Mouse (Mus musculus): ENCODE results near the gene Ttc21b. TPM values are rescaled to one million over a fixed set of nuclear protein-coding genes. Genes with fewer than 3 reads are reported as not detected.

Ttc21b gene
- polyA plus RNA-seq, 1 experiment, result 1.3 TPM

DNA sequence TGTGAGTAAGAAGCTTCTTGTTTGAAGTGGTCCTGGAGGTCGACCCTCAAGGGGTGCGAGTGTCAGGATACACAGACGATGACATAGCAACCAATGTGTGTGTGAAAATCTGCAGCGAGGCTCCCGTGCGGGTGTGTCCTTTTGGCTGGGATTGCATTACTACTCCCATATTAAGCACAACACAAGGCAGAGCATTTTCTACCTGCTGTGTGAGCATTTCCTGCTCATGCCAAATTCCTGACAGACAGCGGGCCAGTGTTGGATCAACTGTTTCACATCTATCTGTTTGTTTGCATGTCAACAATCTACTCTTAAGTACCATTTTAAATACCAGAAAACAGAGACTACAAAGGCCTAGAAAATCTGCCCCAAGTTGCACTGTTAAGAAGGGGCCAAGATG is 79.4 kb downstream of the Ttc21b start:
- Histone ChIP-seq H3K27ac (ENCODE audit: insufficient read depth, low read length) (no peak overlapping the region), H3K36me3 (ENCODE audit: control insufficient read depth, insufficient read depth, low read length) (no peaks in the 10 kb centered on the region), H3K4me3 (ENCODE audit: extremely low read depth, insufficient read depth, insufficient read length) (no peak overlapping the region), H3K4me1 (ENCODE audit: control insufficient read depth, insufficient read depth, insufficient read length) (no peaks in the 10 kb centered on the region), H3K27me3 (ENCODE audit: control insufficient read depth, insufficient read depth, low read length) (no peaks in the 10 kb centered on the region)
- no peak for DNase-seq (ENCODE audit: low read depth in 1 of 2, low spot score in 2 of 2)
- 92% methylated on average over 7 of the region's 7 CpGs for WGBS
- TF ChIP-seq CTCF (IDR thresholded peaks at IDR 0.05; ENCODE audit: extremely low read depth, insufficient read depth, insufficient read length, insufficient replicate concordance), result no peak
- TF ChIP-seq POLR2A (IDR thresholded peaks at IDR 0.05; ENCODE audit: low read depth, low read length), result no peak

DNA sequence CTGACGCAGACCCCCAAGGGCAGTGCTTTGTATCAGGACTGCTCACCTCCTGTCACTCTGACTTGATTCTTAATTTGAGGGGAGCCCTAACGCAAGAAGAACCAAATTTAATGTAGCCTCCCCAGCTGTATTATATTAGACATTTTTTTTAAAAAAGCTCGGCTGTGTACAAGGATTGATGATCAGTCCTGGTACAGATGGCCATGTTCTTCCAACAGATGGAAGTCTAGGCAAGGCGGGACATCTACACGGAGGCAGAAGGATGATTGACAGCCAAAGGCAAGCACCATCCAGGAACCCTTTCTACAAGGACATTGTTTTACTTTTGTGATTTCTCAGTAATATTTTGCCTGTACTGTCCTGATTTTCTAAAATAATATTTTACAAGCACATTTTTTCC is 83.3 kb downstream of the Ttc21b start:
- Histone ChIP-seq H3K36me3 (ENCODE audit: control insufficient read depth, insufficient read depth, low read length) (no peaks in the 10 kb centered on the region), H3K27me3 (ENCODE audit: control insufficient read depth, insufficient read depth, low read length) (no peaks in the 10 kb centered on the region), H3K27ac (ENCODE audit: insufficient read depth, low read length) (no peak overlapping the region), H3K4me3 (ENCODE audit: extremely low read depth, insufficient read depth, insufficient read length) (no peak overlapping the region), H3K4me1 (ENCODE audit: control insufficient read depth, insufficient read depth, insufficient read length) (no peaks in the 10 kb centered on the region)
- WGBS, result 83% methylated on average over 5 of the region's 5 CpGs
- TF ChIP-seq POLR2A (IDR thresholded peaks at IDR 0.05; ENCODE audit: low read depth, low read length), result no peak
- TF ChIP-seq CTCF (IDR thresholded peaks at IDR 0.05; ENCODE audit: extremely low read depth, insufficient read depth, insufficient read length, insufficient replicate concordance), result no peak
- DNase-seq (ENCODE audit: low read depth in 1 of 2, low spot score in 2 of 2), result no peak

DNA sequence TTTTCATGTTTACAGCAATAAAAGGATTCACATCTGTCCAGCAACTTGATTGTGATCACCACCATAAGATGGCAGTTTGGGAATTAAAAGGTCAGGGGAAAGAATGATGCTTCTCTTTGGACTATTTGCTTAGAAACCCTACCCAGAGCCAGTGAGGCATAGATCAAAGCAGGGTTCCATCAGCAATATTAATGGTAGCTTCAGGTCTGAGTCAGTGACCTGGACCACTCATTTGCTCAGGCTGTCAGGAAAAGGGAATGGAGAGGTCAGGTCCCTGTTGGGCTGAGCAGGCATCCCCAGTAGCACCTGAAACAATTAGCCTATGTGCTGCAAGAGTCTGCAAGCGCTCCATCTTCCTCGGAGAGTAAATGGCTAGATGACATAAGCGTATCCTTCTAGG is 84.8 kb downstream of the Ttc21b start:
- TF ChIP-seq POLR2A (IDR thresholded peaks at IDR 0.05; ENCODE audit: low read depth, low read length) (no peak), CTCF (IDR thresholded peaks at IDR 0.05; ENCODE audit: extremely low read depth, insufficient read depth, insufficient read length, insufficient replicate concordance) (no peak)

DNA sequence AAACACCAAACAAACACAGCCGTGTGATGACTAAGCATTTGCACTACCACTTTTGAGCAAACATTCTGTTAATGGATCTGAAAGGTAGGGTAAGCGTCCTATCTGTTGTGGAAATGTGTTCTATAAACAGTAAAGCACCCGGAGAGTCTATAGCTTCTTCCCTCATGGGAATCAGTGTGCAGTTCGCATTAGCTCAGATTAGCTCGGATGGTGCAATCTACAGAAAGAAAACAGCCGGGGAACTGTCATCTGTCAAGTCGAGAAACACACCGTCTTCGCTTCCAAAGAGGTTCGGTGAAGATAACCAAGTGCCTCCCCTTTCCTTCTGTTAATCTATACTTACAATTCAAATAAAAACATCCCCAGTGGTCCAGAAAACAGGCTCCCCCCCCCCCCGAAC is 85.7 kb downstream of the Ttc21b start:
- Histone ChIP-seq H3K27ac (ENCODE audit: insufficient read depth, low read length) (no peak overlapping the region), H3K27me3 (ENCODE audit: control insufficient read depth, insufficient read depth, low read length) (no peaks in the 10 kb centered on the region), H3K4me3 (ENCODE audit: extremely low read depth, insufficient read depth, insufficient read length) (no peak overlapping the region), H3K36me3 (ENCODE audit: control insufficient read depth, insufficient read depth, low read length) (no peaks in the 10 kb centered on the region), H3K4me1 (ENCODE audit: control insufficient read depth, insufficient read depth, insufficient read length) (no peaks in the 10 kb centered on the region)
- TF ChIP-seq POLR2A (IDR thresholded peaks at IDR 0.05; ENCODE audit: low read depth, low read length), result no peak
- no peak for TF ChIP-seq CTCF (IDR thresholded peaks at IDR 0.05; ENCODE audit: extremely low read depth, insufficient read depth, insufficient read length, insufficient replicate concordance)
- WGBS, result 79% methylated on average over 11 of the region's 11 CpGs
- DNase-seq (ENCODE audit: low read depth in 1 of 2, low spot score in 2 of 2), result no peak

More for the DNA sequence above, 84.8 kb downstream of the Ttc21b start:
- H3K27ac ChIP-seq (ENCODE audit: insufficient read depth, low read length), result no peak overlapping the region
- no peak overlapping the region for H3K4me3 ChIP-seq (ENCODE audit: extremely low read depth, insufficient read depth, insufficient read length)
- no peaks in the 10 kb centered on the region for H3K36me3 ChIP-seq (ENCODE audit: control insufficient read depth, insufficient read depth, low read length)
- no peaks in the 10 kb centered on the region for H3K27me3 ChIP-seq (ENCODE audit: control insufficient read depth, insufficient read depth, low read length)
- WGBS, result 84% methylated on average over 3 of the region's 3 CpGs
- no peaks in the 10 kb centered on the region for H3K4me1 ChIP-seq (ENCODE audit: control insufficient read depth, insufficient read depth, insufficient read length)
- DNase-seq (ENCODE audit: low read depth in 1 of 2, low spot score in 2 of 2), result no peak

DNA sequence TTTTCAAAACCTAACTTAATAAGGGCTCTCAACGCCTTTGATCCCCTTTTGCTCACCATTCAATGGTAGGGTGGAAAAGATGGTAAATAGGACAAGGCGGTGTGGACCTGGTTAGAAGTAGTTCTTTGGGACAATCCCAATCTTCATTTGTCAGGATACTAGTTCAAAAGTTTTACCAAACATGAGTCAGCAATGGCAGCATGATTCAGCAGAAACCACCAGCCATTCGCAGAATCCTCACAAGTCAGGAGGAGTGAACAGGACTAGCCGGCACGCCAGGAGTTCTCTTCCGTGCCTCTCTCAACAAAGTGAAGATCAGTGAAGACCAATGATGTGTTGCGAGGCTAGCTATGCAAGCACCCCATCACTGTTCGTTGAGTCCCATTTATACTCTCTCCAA is 91.4 kb downstream of the Ttc21b start:
- Histone ChIP-seq H3K27me3 (ENCODE audit: control insufficient read depth, insufficient read depth, low read length) (no peaks in the 10 kb centered on the region), H3K4me1 (ENCODE audit: control insufficient read depth, insufficient read depth, insufficient read length) (no peaks in the 10 kb centered on the region), H3K27ac (ENCODE audit: insufficient read depth, low read length) (no peak overlapping the region), H3K36me3 (ENCODE audit: control insufficient read depth, insufficient read depth, low read length) (no peaks in the 10 kb centered on the region), H3K4me3 (ENCODE audit: extremely low read depth, insufficient read depth, insufficient read length) (no peak overlapping the region)
- no peak for DNase-seq (ENCODE audit: low read depth in 1 of 2, low spot score in 2 of 2)
- no peak for TF ChIP-seq POLR2A (IDR thresholded peaks at IDR 0.05; ENCODE audit: low read depth, low read length)
- no peak for TF ChIP-seq CTCF (IDR thresholded peaks at IDR 0.05; ENCODE audit: extremely low read depth, insufficient read depth, insufficient read length, insufficient replicate concordance)
- WGBS, result 91% methylated on average over 8 of the region's 8 CpGs

DNA sequence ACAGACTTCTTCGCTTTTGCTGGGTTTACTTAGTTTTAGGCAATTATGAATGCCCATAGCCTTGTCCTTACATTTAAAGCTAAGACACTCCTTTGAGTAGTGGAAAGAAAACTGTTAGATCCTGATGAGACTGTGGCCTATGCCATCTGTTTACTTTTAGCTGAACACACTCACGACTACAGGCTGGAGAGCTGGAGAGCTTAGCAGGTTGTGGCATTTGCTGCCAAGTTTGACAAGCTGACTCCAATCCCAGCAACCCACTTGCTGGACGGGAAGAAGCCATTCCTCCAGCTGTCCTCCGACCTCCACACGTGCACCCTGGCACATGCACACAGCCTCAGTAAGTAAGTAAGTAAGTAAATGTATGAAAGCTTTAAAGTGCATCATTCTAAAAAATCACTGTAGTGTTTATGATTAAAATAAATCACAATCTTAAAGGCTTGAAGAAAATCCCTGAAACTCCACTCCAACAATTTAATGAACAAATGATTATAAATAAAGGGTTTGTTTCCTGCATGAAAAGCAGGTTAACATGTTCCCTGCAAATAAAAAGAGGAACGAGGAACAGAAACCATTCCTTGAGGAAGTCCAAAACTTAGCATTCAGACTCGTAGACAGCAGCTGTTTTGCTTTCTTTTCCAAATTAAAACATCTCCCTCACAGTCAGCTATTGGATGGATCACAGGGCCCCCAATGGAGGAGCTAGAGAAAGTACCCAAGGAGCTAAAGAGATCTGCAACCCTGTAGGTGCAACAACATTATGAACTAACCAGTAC is 98.1 kb downstream of the Ttc21b start:
- H3K4me1 ChIP-seq (ENCODE audit: control insufficient read depth, insufficient read depth, insufficient read length), result no peaks in the 10 kb centered on the region
- H3K4me3 ChIP-seq (ENCODE audit: extremely low read depth, insufficient read depth, insufficient read length), result no peak overlapping the region
- H3K27me3 ChIP-seq (ENCODE audit: control insufficient read depth, insufficient read depth, low read length), result no peaks in the 10 kb centered on the region
- 64% methylated on average over 7 of the region's 7 CpGs for WGBS
- no peak for DNase-seq (ENCODE audit: low read depth in 1 of 2, low spot score in 2 of 2)
- H3K36me3 ChIP-seq (ENCODE audit: control insufficient read depth, insufficient read depth, low read length), result no peaks in the 10 kb centered on the region
- H3K27ac ChIP-seq (ENCODE audit: insufficient read depth, low read length), result no peak overlapping the region
- TF ChIP-seq CTCF (IDR thresholded peaks at IDR 0.05; ENCODE audit: extremely low read depth, insufficient read depth, insufficient read length, insufficient replicate concordance), result no peak
- TF ChIP-seq POLR2A (IDR thresholded peaks at IDR 0.05; ENCODE audit: low read depth, low read length), result no peak

DNA sequence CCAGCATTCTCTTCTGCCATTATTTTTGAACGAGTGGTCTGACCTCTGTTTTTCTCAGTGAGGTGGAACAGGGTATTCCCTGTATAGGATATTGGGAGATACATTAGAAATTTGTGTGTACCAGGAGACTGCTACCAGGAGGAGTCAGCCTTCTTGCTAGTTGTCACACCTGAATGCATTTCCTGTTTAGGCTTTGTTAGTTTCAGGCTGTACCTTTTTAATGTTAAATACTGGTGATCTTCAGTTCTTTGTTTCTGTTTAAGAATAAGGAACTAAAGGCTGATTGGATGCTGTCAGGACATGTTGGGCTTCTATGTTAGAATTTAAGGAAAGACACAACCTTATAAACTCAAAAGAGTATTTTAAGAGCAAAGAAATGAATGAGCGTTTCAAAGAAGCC is 105.0 kb downstream of the Ttc21b start:
- Histone ChIP-seq H3K4me3 (ENCODE audit: extremely low read depth, insufficient read depth, insufficient read length) (no peak overlapping the region), H3K27me3 (ENCODE audit: control insufficient read depth, insufficient read depth, low read length) (no peaks in the 10 kb centered on the region), H3K27ac (ENCODE audit: insufficient read depth, low read length) (no peak overlapping the region), H3K36me3 (ENCODE audit: control insufficient read depth, insufficient read depth, low read length) (no peaks in the 10 kb centered on the region), H3K4me1 (ENCODE audit: control insufficient read depth, insufficient read depth, insufficient read length) (no peaks in the 10 kb centered on the region)
- DNase-seq (ENCODE audit: low read depth in 1 of 2, low spot score in 2 of 2), result no peak
- TF ChIP-seq POLR2A (IDR thresholded peaks at IDR 0.05; ENCODE audit: low read depth, low read length) (no peak), CTCF (IDR thresholded peaks at IDR 0.05; ENCODE audit: extremely low read depth, insufficient read depth, insufficient read length, insufficient replicate concordance) (no peak)
- 86% methylated on average over 2 of the region's 2 CpGs for WGBS
